Mouse (Mus musculus) heart, embryonic 12.5 days (tissue): Measurements from ENCODE around the gene Adad2. TPM values are rescaled to one million over a fixed set of nuclear protein-coding genes. Genes with fewer than 3 reads are reported as not detected.

Experiments
- ATAC-seq: fragments of 200-750 bp; cut with Nextera tagmentation; 2 replicates; pipeline ENCODE4 v1.8.0; 2017; ENCODE audit warnings: moderate TSS enrichment, moderate library complexity; ENCODE audit not compliant: insufficient number of reproducible peaks, low FRiP score
- H3K27ac ChIP-seq: fragments of 300-500 bp; sonication (generic); 2 replicates; pipeline ENCODE4 v1.5.1; 2016; ENCODE audit warnings: mild to moderate bottlenecking, moderate library complexity; ENCODE audit not compliant: poor library complexity, severe bottlenecking
- H3K27me3 ChIP-seq: fragments of 300-500 bp; sonication (generic); replicated peaks from 2 replicates; pipeline ENCODE4 v1.6.1; 2016; ENCODE audit warnings: mild to moderate bottlenecking, moderate library complexity
- H3K36me3 ChIP-seq: fragments of 300-500 bp; sonication (generic); 2 replicates; pipeline ENCODE4 v1.6.1; 2016; ENCODE audit warnings: mild to moderate bottlenecking, moderate library complexity
- H3K4me1 ChIP-seq: fragments of 300-500 bp; sonication (generic); replicated peaks from 2 replicates; pipeline ENCODE4 v1.6.1; 2016; ENCODE audit warnings: mild to moderate bottlenecking
- H3K4me2 ChIP-seq: fragments of 300-500 bp; sonication (generic); 2 replicates; pipeline ENCODE4 v1.6.1; 2016; ENCODE audit warnings: mild to moderate bottlenecking, moderate library complexity
- H3K4me3 ChIP-seq: fragments of 300-500 bp; sonication (generic); 2 replicates; pipeline ENCODE4 v1.5.1; 2016; ENCODE audit warnings: mild to moderate bottlenecking
- H3K9ac ChIP-seq: fragments of 300-500 bp; sonication (generic); 2 replicates; pipeline ENCODE4 v1.6.1; 2016; ENCODE audit warnings: mild to moderate bottlenecking, moderate library complexity
- H3K9me3 ChIP-seq: fragments of 300-500 bp; sonication (generic); replicated peaks from 2 replicates; pipeline ENCODE4 v1.6.1; 2016; ENCODE audit warnings: mild to moderate bottlenecking, moderate library complexity
- WGBS: fragments of 180-500 bp; shearing (Covaris S2); methylation state at CpG from one replicate; pipeline ENCODE4 v1.1.7; 2016; 5-methylcytosine and 5-hydroxymethylcytosine counted together
- polyA plus RNA-seq: library from polyadenylated mRNA; unstranded; fragments of >200 nt; fragmentation: Nextera tagmentation; extraction: Ambion mirVana; gene quantifications from 2 replicates; pipeline ENCODE4 v1.2.1, GENCODE M21; 2016

The Adad2 gene
- polyA plus RNA-seq, 1 experiment from 2014 or later, result not detected

GRCm38 (mm10) chr8:119627199-119627598 is 14.7 kb downstream of the Adad2 start:
- WGBS, result 70% methylated on average over 7 of the region's 7 CpGs
- H3K4me2 ChIP-seq, result no peak overlapping the region
- no peaks in the 10 kb centered on the region for H3K9me3 ChIP-seq
- ATAC-seq, result no peak
- peaks cover 37% of the 10 kb centered on the region for H3K27me3 ChIP-seq
- H3K4me3 ChIP-seq, result no peak overlapping the region
- H3K36me3 ChIP-seq, result no peaks in the 10 kb centered on the region
- H3K27ac ChIP-seq, result no peak overlapping the region
- H3K4me1 ChIP-seq, result no peaks in the 10 kb centered on the region; the same call in 1 of the 2 replicates
- no peak overlapping the region for H3K9ac ChIP-seq

- peak; percentile 37; the same call in 1 of the 2 replicates for ATAC-seq
- peaks cover 43% of the 10 kb centered on the region for H3K27me3 ChIP-seq
- no peaks in the 10 kb centered on the region for H3K9me3 ChIP-seq
- no peaks in the 10 kb centered on the region for H3K36me3 ChIP-seq
- no peaks in the 10 kb centered on the region; the same call in 1 of the 2 replicates for H3K4me1 ChIP-seq
- no peak overlapping the region for H3K9ac ChIP-seq
- no peak overlapping the region for H3K4me2 ChIP-seq
- no peak overlapping the region for H3K27ac ChIP-seq
- 40% methylated on average over 10 of the region's 10 CpGs for WGBS
- H3K4me3 ChIP-seq, result no peak overlapping the region
Measured at GRCm38 (mm10) chr8:119627613-119628359, 15.2 kb downstream of the Adad2 start.

DNA sequence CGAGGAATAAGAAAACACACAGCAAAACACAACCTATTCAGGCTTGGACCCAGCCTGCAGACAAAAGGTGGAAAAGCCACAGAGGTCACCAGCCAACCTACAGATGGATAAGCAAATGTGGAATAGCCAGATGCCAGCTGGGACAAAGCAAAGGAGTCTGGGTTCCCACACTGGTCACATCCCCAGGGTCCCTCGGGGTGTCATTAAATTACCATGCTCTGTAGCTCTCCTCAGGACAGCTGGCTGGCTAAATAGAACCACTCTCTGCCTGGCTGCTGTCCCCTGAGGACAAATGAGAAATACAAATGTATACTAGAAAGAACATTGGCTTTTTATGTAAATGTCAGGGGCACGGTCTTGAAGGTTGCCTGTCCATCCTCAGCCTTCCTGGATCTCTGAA is 18.3 kb downstream of the Adad2 start:
- peaks cover 53% of the 10 kb centered on the region for H3K27me3 ChIP-seq
- H3K27ac ChIP-seq, result no peak overlapping the region
- no peak overlapping the region for H3K4me2 ChIP-seq
- peaks cover 12% of the 10 kb centered on the region for H3K4me1 ChIP-seq
- no peaks in the 10 kb centered on the region for H3K9me3 ChIP-seq
- no peak for ATAC-seq
- H3K9ac ChIP-seq, result no peak overlapping the region
- H3K36me3 ChIP-seq, result no peaks in the 10 kb centered on the region
- H3K4me3 ChIP-seq, result no peak overlapping the region
- 60% methylated on average over 3 of the region's 3 CpGs for WGBS

GRCm38 (mm10) chr8:119632246-119632645 is 19.7 kb downstream of the Adad2 start:
- peaks cover 19% of the 10 kb centered on the region for H3K4me1 ChIP-seq
- 79% methylated on average over 9 of the region's 9 CpGs for WGBS
- H3K4me2 ChIP-seq, result no peak overlapping the region
- no peak overlapping the region for H3K9ac ChIP-seq
- no peak overlapping the region for H3K4me3 ChIP-seq
- no peak for ATAC-seq
- H3K27ac ChIP-seq, result no peak overlapping the region
- H3K36me3 ChIP-seq, result no peaks in the 10 kb centered on the region
- H3K9me3 ChIP-seq, result no peaks in the 10 kb centered on the region
- peaks cover 58% of the 10 kb centered on the region for H3K27me3 ChIP-seq

- no peak for ATAC-seq
- Histone ChIP-seq H3K27me3 (peaks cover 58% of the 10 kb centered on the region), H3K9ac (no peak overlapping the region), H3K4me3 (no peak overlapping the region), H3K4me2 (peak overlapping the region; percentile 42), H3K27ac (no peak overlapping the region), H3K4me1 (peaks cover 19% of the 10 kb centered on the region), H3K36me3 (no peaks in the 10 kb centered on the region), H3K9me3 (no peaks in the 10 kb centered on the region)
- WGBS, result 45% methylated on average over 29 of the region's 29 CpGs
Measured at GRCm38 (mm10) chr8:119632909-119633308, 20.4 kb downstream of the Adad2 start.

DNA sequence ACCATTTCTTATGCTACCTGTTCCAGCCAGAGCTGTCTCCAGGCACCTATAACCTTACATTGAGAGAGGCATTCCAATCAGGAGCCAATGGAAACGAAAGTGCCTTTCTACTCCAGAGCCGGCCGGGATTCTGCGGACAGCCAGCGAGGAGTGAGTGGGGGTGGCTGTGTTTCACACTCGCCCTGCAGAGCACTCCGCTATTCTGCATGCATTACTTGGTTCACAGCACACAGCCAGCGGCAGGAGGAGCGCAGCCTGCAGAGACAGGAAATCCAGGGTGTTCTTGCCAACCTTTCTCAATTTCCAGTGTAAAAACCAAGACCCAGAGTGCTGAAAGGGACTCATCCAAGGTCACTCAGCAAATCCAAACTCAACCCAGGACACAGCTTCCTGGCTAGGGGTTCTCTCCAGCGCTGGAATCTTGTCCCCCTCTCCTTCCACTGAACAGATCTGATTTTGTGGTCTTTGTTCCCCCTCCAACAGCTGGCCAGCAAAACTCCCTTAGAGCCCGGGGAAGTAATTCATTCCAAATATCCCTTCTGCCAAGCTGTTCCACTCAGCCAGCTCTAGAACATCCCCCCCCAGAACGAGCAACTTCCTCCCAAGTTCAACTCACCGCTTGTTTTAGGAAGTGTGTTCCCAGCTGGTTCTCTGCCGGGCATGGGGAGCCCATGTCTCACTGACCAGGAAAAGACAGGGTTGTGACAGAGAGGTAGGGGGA is 22.2 kb downstream of the Adad2 start:
- 38% methylated on average over 14 of the region's 14 CpGs for whole genome bisulfite sequencing
- Histone ChIP-seq H3K4me2 (no peak overlapping the region), H3K9ac (no peak overlapping the region), H3K9me3 (no peaks in the 10 kb centered on the region), H3K4me1 (peaks cover 19% of the 10 kb centered on the region), H3K36me3 (no peaks in the 10 kb centered on the region), H3K27me3 (peaks cover 56% of the 10 kb centered on the region), H3K4me3 (no peak overlapping the region), H3K27ac (no peak overlapping the region)
- no peak for ATAC-seq

GRCm38 (mm10) chr8:119635378-119635777 is 22.8 kb downstream of the Adad2 start, which contains the start of gene Kcng4:
Gene Kcng4, minus strand, starts transcription at chr8:119635680.
- Histone ChIP-seq H3K27me3 (peaks cover 52% of the 10 kb centered on the region), H3K4me3 (no peak within 1 kb of the TSS), H3K9me3 (no peaks in the 10 kb centered on the region), H3K4me2 (no peak within 1 kb of the TSS), H3K27ac (no peak within 1 kb of the TSS), H3K4me1 (peaks cover 19% of the 10 kb centered on the region), H3K9ac (no peak within 1 kb of the TSS), H3K36me3 (no peaks in the 10 kb centered on the region)
- WGBS, result 27% methylated on average over 6 of the region's 6 CpGs
- ATAC-seq, result 0 out of 2 replicates have a peak, but pooled peaks have one; percentile 9

GRCm38 (mm10) chr8:119635958-119636357 is 23.4 kb downstream of the Adad2 start:
- Histone ChIP-seq H3K4me3 (no peak overlapping the region), H3K4me1 (peaks cover 19% of the 10 kb centered on the region), H3K4me2 (no peak overlapping the region), H3K9ac (no peak overlapping the region), H3K36me3 (no peaks in the 10 kb centered on the region), H3K27ac (no peak overlapping the region), H3K27me3 (peaks cover 52% of the 10 kb centered on the region), H3K9me3 (no peaks in the 10 kb centered on the region)
- ATAC-seq, result no peak
- WGBS, result 29% methylated on average over 2 of the region's 2 CpGs

DNA sequence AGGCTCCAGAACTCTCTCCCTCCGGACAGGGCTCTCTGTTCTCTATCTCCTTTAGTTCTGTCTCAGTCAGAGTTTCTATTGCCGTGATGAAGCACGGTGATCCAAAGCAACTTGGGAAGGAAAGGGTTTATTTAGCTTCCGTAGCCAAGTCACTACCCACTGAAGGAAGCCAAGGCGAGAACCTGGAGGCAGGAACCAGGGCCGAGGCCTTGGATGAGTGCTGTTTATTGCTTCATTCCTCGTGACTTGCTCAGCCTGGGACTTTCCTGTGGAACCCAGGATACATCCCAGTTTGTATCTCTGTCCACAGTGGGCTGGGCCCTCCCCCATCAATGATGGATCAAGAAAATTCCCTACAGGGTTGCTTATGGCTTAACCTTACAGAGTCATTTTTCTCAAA is 24.2 kb downstream of the Adad2 start:
- Histone ChIP-seq H3K27me3 (peaks cover 44% of the 10 kb centered on the region), H3K4me1 (peaks cover 19% of the 10 kb centered on the region)

GRCm38 (mm10) chr8:119637381-119637780 is 24.8 kb downstream of the Adad2 start:
- WGBS, result 78% methylated on average over 4 of the region's 4 CpGs
- Histone ChIP-seq H3K9ac (no peak overlapping the region), H3K27me3 (peaks cover 39% of the 10 kb centered on the region), H3K9me3 (no peaks in the 10 kb centered on the region), H3K4me2 (no peak overlapping the region), H3K4me3 (no peak overlapping the region), H3K27ac (no peak overlapping the region), H3K4me1 (peaks cover 19% of the 10 kb centered on the region), H3K36me3 (no peaks in the 10 kb centered on the region)
- ATAC-seq, result no peak

More for the DNA sequence above, 24.2 kb downstream of the Adad2 start:
- no peak for ATAC-seq
- Histone ChIP-seq H3K4me2 (no peak overlapping the region), H3K36me3 (no peaks in the 10 kb centered on the region), H3K9ac (no peak overlapping the region), H3K9me3 (no peaks in the 10 kb centered on the region), H3K27ac (no peak overlapping the region), H3K4me3 (no peak overlapping the region)
- 63% methylated on average over 7 of the region's 7 CpGs for WGBS

- no peaks in the 10 kb centered on the region for H3K36me3 ChIP-seq
- peaks cover 19% of the 10 kb centered on the region for H3K4me1 ChIP-seq
- H3K4me2 ChIP-seq, result no peak overlapping the region
- no peak overlapping the region for H3K27ac ChIP-seq
- ATAC-seq, result no peak
- H3K27me3 ChIP-seq, result peaks cover 31% of the 10 kb centered on the region
- no peaks in the 10 kb centered on the region for H3K9me3 ChIP-seq
- 76% methylated on average over 6 of the region's 6 CpGs for WGBS
- no peak overlapping the region for H3K9ac ChIP-seq
- no peak overlapping the region for H3K4me3 ChIP-seq
Measured at GRCm38 (mm10) chr8:119638261-119638660, 25.7 kb downstream of the Adad2 start.
